Mouse (Mus musculus) embryonic fibroblast, embryonic 13.5 days (primary cell): ENCODE measurements around the gene Arhgef7. TPM values are rescaled to one million over a fixed set of nuclear protein-coding genes. Genes with fewer than 3 reads are reported as not detected.

Experiments
- H3K27ac ChIP-seq: 2 replicates; pipeline ENCODE4 v1.5.1; 2012; ENCODE audit warnings: low read length, control low read depth, inconsistent platforms; ENCODE audit not compliant: insufficient read depth
- H3K4me1 ChIP-seq: 2 replicates; pipeline ENCODE4 v1.6.1; 2011; ENCODE audit warnings: low read length; ENCODE audit not compliant: control insufficient read depth, insufficient read depth
- H3K4me3 ChIP-seq: 2 replicates; pipeline ENCODE4 v1.5.1; 2011; ENCODE audit warnings: mild to moderate bottlenecking, control low read depth, low read length; ENCODE audit not compliant: insufficient read depth
- CTCF ChIP-seq: IDR thresholded peaks from 2 replicates; pipeline ENCODE4 v1.5.1; 2011; ENCODE audit warnings: mild to moderate bottlenecking, control low read depth, low read length, moderate library complexity, borderline replicate concordance; ENCODE audit not compliant: insufficient read depth
- POLR2A ChIP-seq: IDR thresholded peaks from 2 replicates; pipeline ENCODE4 v1.6.1; 2011; ENCODE audit warnings: low read depth, mild to moderate bottlenecking, control low read depth, low read length, moderate library complexity
- polyA plus RNA-seq: library from polyadenylated mRNA; stranded (reverse); fragments of >200 nt; gene quantifications from 2 replicates; pipeline ENCODE4 v1.2.4, GENCODE M21; 2011; ENCODE audit warnings: low read depth; ENCODE audit not compliant: missing spikeins, insufficient read length

The Arhgef7 gene
- polyA plus RNA-seq, 1 experiment = 40.8 TPM

DNA sequence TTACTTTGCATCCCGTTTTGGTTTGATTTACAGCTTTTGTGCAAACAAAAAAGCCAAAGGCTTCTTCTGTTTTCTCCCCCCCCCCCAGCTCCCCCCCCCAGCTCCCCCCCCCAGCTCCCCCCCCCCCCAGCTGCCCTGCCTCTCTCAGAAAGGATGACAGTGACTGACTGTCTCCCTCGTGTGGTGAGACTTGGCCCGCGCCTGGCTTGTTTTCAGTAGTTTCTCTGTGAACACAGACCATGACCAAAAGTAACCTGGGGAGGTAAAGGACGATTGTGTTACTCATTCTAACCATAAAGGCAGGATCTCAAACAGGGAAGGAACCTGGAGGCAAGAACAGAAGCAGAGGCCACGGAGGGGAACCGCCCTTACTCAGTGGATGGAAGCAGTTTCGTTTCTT, 60.7 kb downstream of the Arhgef7 start:
- H3K4me1 ChIP-seq = no peaks in the 10 kb centered on the region
- no peak overlapping the region for H3K27ac ChIP-seq
- peak; percentile 48; the same call in 1 of the 2 replicates for TF ChIP-seq CTCF
- no peak for TF ChIP-seq POLR2A
- H3K4me3 ChIP-seq = no peak overlapping the region

DNA sequence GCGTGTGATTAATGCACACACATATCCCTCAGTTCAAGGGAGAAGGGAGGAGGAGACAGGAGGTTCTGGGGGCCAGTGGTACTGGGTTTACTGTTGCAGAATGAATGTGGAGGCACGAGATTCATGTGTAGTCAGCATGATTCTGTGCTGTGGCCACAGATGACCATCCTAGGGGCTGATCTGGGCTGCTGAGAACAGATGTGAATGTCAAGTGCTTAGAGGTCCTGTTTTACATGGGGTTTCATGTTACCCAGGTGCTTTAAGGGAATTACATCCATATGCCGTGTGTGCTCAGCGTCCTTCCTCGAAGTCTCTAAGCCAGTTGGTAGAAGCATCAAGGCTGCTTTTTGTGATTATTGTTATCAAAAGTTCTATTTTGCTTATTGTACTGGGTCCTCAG, 61.6 kb downstream of the Arhgef7 start:
- H3K4me1 ChIP-seq = no peaks in the 10 kb centered on the region
- no peak overlapping the region for H3K27ac ChIP-seq
- no peak overlapping the region for H3K4me3 ChIP-seq
- no peak for TF ChIP-seq CTCF
- no peak for TF ChIP-seq POLR2A

DNA sequence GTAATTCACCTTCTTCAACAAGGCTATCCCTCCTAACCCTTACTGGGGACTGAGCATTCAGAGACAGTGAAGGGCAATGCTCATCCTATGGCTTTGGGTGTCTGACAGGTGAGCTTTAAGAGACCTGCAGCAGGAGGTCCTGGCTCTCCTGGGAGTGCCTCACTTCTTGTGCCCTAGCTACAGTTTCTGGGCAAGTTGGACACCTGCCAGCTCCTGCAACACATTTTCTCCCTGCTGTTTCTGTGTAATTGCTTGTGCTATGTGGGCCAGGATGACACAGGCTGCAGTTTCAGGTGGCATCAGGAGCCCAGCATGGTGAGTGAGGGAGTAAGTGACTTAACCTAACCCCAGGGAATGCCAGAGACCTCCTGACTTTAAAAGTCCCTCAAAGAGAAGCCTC, 67.4 kb downstream of the Arhgef7 start:
- no peak for TF ChIP-seq CTCF
- TF ChIP-seq POLR2A = no peak
- H3K4me1 ChIP-seq = peaks cover 9% of the 10 kb centered on the region
- H3K27ac ChIP-seq = no peak overlapping the region
- no peak overlapping the region for H3K4me3 ChIP-seq

DNA sequence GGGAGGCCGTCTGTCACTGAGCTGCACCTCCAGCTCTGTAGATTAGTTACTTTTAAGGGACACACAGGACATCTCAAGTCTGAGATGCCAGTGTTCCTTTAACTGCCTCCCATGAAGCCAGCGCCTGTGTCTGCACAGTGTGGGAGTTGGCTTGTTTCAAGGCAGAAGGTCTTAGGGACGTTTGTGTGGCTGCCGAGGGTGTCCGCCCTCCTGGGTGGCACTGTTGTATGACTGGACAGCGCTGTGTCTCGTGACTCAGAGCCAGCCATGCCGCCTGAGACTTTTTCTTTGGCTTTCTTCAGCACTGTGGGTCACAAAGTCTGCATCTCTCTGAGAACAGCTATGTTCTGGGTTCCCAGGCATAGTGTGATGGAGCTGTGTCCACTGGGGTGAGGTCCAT, 69.6 kb downstream of the Arhgef7 start:
- Histone ChIP-seq H3K27ac (no peak overlapping the region), H3K4me3 (no peak overlapping the region), H3K4me1 (peaks cover 9% of the 10 kb centered on the region)
- no peak for TF ChIP-seq CTCF
- no peak for TF ChIP-seq POLR2A

DNA sequence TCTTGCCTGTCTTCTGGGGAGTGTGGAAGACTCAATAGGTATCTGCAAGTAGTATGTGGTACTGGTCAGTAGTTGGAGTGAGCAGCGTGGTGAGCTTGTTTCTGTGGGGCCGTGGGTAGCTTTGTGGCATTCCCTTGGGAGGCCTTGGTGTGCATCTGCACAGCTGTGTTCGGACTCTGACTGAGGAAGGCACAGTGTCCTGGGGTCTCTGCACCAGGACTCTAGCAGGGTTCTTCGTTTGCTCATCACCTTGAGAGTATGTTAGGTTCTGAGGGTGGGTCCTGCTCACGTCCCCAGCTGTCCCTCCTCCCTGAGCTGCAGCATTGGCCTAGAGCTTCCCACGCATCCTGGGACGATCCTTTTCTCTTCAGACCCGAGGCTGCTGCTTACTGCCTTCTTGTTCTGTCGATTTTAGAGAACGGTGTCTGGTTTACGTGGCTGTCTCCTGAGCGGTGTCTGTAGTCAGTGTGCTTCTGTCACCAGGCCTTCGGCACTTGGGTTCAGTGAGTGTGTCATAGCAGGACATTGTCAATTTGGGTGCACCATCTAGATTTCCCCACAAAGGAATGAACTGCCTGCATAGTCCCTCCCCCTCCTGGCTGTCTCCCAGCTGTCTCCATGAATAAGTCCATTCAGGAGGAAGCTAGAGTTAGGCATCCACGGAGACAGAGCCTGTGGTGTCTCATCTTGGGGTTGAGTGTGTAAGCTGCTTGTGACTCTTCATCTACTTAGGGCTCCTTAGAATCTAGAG, 70.4 kb downstream of the Arhgef7 start:
- H3K4me3 ChIP-seq = no peak overlapping the region
- H3K27ac ChIP-seq = no peak overlapping the region

DNA sequence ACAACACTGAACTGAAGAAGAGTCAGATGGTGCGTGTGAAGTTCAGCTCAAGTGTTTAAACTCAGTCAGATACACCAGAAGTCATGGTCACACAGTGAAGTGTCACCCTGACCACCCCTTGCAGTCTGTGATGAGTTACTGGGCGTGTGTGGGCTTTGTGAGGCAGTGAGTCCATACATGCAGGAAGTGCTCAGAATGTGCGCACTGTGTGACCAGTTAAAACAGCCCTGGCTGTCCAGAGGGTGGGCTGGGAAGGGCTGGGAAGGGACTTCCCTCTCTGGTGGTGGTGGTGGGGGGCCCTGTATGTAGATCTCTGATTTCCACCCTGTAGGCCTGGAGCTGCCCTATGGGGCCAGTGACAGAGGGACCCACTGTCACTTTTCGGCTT, 71.0 kb downstream of the Arhgef7 start:
- Histone ChIP-seq H3K4me1 (peaks cover 9% of the 10 kb centered on the region), H3K4me3 (no peak overlapping the region), H3K27ac (no peak overlapping the region)
- no peak for TF ChIP-seq CTCF
- TF ChIP-seq POLR2A = no peak

More for the DNA sequence above, 70.4 kb downstream of the Arhgef7 start:
- H3K4me1 ChIP-seq = peaks cover 9% of the 10 kb centered on the region
- TF ChIP-seq POLR2A (no peak), CTCF (no peak)

DNA sequence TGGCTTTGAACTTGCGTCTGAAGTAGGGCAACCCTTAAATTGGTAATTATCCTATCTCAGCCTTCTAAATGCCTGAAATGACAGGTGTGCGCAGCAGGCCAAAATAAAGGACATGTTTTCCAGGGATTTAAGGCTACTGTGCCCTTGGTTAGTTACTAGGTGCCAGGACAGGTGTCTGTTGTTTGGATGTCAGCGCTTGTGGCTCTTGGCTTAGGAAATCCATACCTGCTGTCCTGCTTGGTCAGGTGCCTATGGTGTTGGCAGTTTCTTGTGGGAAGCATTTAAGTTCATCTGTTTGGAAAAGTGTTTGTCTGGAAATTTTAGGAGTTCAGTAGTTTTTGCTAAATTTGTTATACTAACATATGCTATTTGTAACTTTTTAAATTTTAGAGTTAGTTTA, 71.6 kb downstream of the Arhgef7 start:
- no peak overlapping the region for H3K27ac ChIP-seq
- H3K4me3 ChIP-seq = no peak overlapping the region
- TF ChIP-seq CTCF = no peak
- no peak for TF ChIP-seq POLR2A
- peaks cover 9% of the 10 kb centered on the region for H3K4me1 ChIP-seq

DNA sequence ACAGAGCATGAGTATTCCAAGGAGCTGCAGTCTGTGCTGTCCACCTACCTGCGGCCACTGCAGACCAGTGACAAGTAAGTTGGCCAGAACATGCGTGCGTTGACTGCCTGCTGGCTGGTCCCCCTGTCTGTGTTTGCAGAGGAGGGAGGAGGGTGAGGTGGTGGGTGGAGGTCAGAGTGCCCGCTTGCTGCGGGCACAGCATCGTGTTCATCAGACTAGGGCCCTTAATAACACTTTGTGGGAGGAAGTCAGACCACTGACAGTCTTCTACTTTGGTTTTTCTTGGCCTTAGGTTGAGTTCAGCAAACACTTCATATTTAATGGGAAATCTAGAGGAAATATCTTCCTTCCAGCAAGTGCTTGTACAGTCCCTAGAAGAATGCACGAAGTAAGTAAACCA, 73.0 kb downstream of the Arhgef7 start:
- TF ChIP-seq CTCF (no peak), POLR2A (no peak)
- no peak overlapping the region for H3K4me3 ChIP-seq
- peaks cover 9% of the 10 kb centered on the region for H3K4me1 ChIP-seq
- 0 out of 2 replicates have a peak overlapping the region, but pooled peaks have one; percentile 0 for H3K27ac ChIP-seq

DNA sequence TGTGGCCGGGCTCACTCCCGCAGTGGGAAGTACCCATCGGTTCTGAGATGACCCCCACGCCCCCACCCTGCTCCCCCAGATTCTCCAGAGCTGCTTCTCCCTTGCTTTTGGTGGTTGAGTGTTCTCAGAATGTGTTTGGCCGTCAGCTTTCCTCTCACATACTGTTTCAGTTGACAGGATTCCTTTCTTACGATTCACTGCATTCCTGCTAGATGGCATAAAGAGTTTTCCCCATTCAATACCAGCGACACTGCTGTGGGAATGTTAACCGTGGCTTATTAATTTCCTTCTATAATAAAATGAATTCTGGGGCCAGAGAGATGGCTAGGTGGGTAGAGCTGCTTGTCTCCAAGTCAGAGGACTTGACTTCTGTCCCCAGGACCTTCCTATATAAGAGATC, 74.0 kb downstream of the Arhgef7 start:
- no peak for TF ChIP-seq POLR2A
- TF ChIP-seq CTCF = no peak
- Histone ChIP-seq H3K4me1 (peaks cover 12% of the 10 kb centered on the region), H3K4me3 (no peak overlapping the region), H3K27ac (peak overlapping the region; percentile 89)

DNA sequence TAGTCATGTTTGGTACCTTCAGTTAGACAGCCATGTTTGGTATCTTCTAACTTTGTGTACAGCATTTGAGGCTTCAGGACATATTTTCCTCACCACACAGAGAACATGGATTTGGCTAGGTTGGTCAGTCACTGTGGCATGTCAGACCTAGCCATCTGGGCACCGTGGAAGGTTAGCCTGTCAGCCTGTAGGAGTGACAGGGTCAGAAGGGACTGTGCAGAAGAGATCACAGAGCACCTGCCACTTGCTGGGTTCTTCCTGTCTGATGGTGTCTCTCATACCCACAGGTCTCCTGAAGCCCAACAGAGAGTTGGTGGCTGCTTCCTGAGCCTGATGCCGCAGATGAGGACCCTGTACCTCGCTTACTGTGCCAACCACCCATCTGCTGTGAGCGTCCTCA, 77.4 kb downstream of the Arhgef7 start:
- Histone ChIP-seq H3K4me1 (peaks cover 3% of the 10 kb centered on the region), H3K4me3 (no peak overlapping the region), H3K27ac (no peak overlapping the region)
- TF ChIP-seq POLR2A = no peak
- no peak for TF ChIP-seq CTCF

DNA sequence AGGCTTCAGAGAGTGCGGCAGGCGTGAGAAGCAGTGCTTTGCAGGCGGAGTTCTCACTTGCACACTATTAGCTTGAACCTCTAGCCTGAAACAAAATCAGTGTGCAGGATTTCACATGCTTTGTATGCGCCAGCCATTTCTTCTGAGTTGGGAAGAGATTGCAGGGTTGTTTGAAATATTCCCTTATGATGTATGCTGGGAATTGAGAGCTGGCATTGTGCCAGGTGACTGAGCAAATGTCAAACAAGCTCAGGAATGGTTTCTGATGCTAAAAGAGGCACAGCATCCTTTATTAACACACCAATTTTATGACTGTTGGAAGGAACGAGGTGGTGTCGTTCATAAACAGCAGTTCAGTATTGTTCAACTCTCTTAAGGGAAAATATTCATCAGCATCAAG, 78.7 kb downstream of the Arhgef7 start:
- H3K27ac ChIP-seq = no peak overlapping the region
- H3K4me3 ChIP-seq = no peak overlapping the region
- TF ChIP-seq CTCF = no peak
- no peak for TF ChIP-seq POLR2A
- H3K4me1 ChIP-seq = peaks cover 3% of the 10 kb centered on the region
